Mouse (Mus musculus): ENCODE results near the gene Slc51b. TPM values are rescaled to one million over a fixed set of nuclear protein-coding genes. Genes with fewer than 3 reads are reported as not detected.

The Slc51b gene
- polyA plus RNA-seq (2015; fragmentation: Nextera tagmentation; extraction: Ambion mirVana) = not detected in 2 replicates

DNA sequence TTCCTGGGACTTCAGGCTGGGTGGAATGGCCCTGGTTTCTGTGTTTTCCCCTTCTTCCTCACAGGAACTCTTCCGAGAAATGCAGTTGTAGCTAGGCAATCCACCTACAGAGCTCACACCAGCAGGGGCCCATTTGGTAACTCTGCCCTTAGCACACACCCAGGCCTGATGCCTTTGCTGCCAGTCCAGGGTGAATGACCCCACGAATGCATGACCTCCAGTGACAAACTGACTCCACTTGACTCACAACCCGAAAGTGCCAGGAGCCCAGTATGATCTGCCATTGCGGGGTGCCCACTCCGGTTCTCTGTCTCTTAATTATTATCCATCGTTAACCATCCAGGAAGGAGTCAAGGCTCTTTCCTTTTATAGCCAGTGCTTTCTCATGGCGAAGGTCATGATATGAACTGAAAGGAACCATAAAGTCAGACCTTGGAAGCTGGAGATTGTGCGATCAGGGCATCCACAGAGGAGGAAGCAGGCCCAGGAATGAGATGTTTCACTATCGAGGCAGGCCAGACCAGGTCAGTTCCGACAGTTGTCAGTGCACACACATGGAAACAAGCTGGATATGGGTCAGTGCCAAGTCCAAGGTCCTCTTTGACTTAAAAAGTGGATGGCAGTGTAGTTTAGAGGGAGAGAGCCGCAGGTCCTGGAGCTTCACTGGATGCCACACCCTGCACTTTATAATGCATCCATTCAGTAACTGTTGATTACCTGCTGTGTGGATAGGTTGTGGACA lies at the start of gene Slc51b:
TSS of gene Slc51b (minus strand) at position 196 of the 742 bp plus-strand sequence.
- Histone ChIP-seq H3K9ac (replicated peaks; ENCODE audit: low read depth, low read length) (no peak within 1 kb of the TSS), H3K27me3 (replicated peaks; ENCODE audit: control insufficient read depth, insufficient read depth, low read length) (no peaks in the 10 kb centered on the region), H3K27ac (ENCODE audit: low read length) (no peak within 1 kb of the TSS), H3K4me1 (replicated peaks; ENCODE audit: control insufficient read depth, insufficient read depth, low read length) (no peaks in the 10 kb centered on the region), H3K36me3 (ENCODE audit: control insufficient read depth, insufficient read depth) (no peaks in the 10 kb centered on the region), H3K4me2 (ENCODE audit: low read length) (no peak within 1 kb of the TSS), H3K4me3 (replicated peaks; ENCODE audit: low read length) (no peak within 1 kb of the TSS), H3K9me3 (ENCODE audit: control insufficient read depth, low read length) (no peaks in the 10 kb centered on the region)
- 82% methylated on average over 11 of the region's 11 CpGs for WGBS
- ATAC-seq = no peak

DNA sequence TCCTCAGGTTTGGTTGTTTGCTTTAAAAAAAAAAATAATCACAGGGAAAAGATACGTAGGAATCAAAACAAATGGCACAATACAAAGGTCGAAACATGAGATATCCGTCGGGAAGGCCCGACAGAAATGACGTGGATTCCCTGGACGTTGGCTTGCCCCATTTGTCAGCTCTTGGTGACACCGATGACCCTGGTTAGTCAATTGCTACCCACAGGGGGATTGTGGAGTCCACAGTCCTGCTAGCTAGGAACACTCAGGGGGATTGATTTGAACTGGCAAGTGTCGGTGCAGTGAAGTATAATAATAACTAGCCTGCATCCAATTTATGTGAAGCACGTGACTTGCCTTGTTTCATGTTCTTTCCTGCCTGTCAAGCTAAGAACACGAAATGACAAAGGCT lies 44.9 kb upstream of the Slc51b start:
- H3K9ac ChIP-seq (replicated peaks; ENCODE audit: low read depth, low read length) = no peak overlapping the region
- H3K4me2 ChIP-seq (ENCODE audit: low read length) = no peak overlapping the region
- no peaks in the 10 kb centered on the region for H3K9me3 ChIP-seq (ENCODE audit: control insufficient read depth, low read length)
- 80% methylated on average over 11 of the region's 11 CpGs for WGBS
- H3K27ac ChIP-seq (ENCODE audit: low read length) = no peak overlapping the region
- ATAC-seq = no peak
- no peaks in the 10 kb centered on the region for H3K27me3 ChIP-seq (replicated peaks; ENCODE audit: control insufficient read depth, insufficient read depth, low read length)
- H3K4me3 ChIP-seq (replicated peaks; ENCODE audit: low read length) = no peak overlapping the region
- peaks cover 8% of the 10 kb centered on the region for H3K36me3 ChIP-seq (ENCODE audit: control insufficient read depth, insufficient read depth)
- H3K4me1 ChIP-seq (replicated peaks; ENCODE audit: control insufficient read depth, insufficient read depth, low read length) = peaks cover 3% of the 10 kb centered on the region

DNA sequence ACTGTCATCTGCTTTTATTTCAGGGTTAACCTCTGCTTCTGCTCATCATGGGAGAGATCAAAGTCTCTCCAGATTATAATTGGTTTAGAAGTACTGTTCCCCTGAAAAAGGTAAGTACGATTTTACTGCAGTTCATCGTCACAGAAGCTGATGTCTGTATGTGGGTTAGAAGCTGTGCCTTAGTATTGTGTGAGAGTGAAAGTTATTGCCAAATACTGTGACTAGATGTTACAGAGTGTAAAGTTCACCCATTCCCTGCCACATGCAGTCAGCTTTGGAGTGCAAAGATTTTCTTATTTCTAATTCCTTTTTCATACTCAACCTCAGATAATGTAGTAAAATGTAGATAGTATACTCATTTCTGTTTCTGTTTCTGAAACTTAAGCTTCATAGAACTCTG lies 42.5 kb upstream of the Slc51b start:
- ATAC-seq = no peak
- 92% methylated on average over 2 of the region's 2 CpGs for WGBS

DNA sequence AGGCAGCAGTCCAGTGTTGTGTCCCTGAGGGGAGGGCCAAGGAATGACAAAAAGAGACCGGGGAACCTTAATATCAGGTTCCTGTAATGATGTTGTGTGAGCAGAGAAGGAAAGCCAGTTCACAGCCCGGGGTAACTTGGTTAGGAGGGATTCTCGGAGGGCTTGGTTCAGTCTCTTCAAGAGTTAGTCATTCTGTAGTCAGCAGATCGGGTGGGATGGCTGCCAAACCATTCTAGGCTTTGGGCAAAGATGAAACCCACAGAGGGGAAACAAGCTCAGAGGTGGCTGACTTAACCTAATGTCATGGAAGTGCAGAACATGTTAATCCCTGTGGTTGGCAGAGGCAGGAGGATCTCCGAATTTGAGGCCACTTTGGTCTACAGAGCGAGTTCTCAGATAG lies 41.4 kb upstream of the Slc51b start:
- H3K27me3 ChIP-seq (replicated peaks; ENCODE audit: control insufficient read depth, insufficient read depth, low read length) = no peaks in the 10 kb centered on the region
- peaks cover 8% of the 10 kb centered on the region for H3K36me3 ChIP-seq (ENCODE audit: control insufficient read depth, insufficient read depth)
- H3K4me3 ChIP-seq (replicated peaks; ENCODE audit: low read length) = no peak overlapping the region
- no peak for ATAC-seq
- H3K4me1 ChIP-seq (replicated peaks; ENCODE audit: control insufficient read depth, insufficient read depth, low read length) = peaks cover 22% of the 10 kb centered on the region
- 94% methylated on average over 6 of the region's 6 CpGs for WGBS
- H3K9ac ChIP-seq (replicated peaks; ENCODE audit: low read depth, low read length) = no peak overlapping the region
- H3K4me2 ChIP-seq (ENCODE audit: low read length) = no peak overlapping the region
- no peak overlapping the region for H3K27ac ChIP-seq (ENCODE audit: low read length)
- H3K9me3 ChIP-seq (ENCODE audit: control insufficient read depth, low read length) = no peaks in the 10 kb centered on the region

More for the DNA sequence above, 42.5 kb upstream of the Slc51b start:
- Histone ChIP-seq H3K4me3 (replicated peaks; ENCODE audit: low read length) (no peak overlapping the region), H3K27ac (ENCODE audit: low read length) (no peak overlapping the region), H3K36me3 (ENCODE audit: control insufficient read depth, insufficient read depth) (peaks cover 8% of the 10 kb centered on the region), H3K4me2 (ENCODE audit: low read length) (no peak overlapping the region), H3K27me3 (replicated peaks; ENCODE audit: control insufficient read depth, insufficient read depth, low read length) (no peaks in the 10 kb centered on the region), H3K9me3 (ENCODE audit: control insufficient read depth, low read length) (no peaks in the 10 kb centered on the region), H3K4me1 (replicated peaks; ENCODE audit: control insufficient read depth, insufficient read depth, low read length) (peaks cover 19% of the 10 kb centered on the region), H3K9ac (replicated peaks; ENCODE audit: low read depth, low read length) (no peak overlapping the region)

DNA sequence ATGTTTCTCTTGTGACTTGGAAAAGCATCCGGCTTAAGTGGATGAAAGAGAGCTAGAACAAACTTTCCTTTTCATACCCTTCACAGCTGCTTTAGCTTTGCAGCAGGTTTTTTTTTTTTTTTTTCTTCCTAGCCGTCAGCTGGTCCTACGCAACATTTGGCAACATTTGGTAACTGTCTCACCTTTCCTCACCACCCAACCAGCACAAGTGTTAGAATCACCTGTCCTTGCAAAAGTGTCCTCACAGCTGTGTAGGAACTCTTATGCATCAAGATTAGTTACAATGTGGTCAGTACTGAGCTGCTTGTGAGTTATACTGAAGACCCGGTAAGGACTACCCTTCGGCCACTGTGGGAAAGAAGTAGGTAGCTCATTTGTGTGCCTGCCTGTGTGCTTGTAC lies 39.8 kb upstream of the Slc51b start:
- Histone ChIP-seq H3K36me3 (ENCODE audit: control insufficient read depth, insufficient read depth) (peaks cover 8% of the 10 kb centered on the region), H3K27me3 (replicated peaks; ENCODE audit: control insufficient read depth, insufficient read depth, low read length) (no peaks in the 10 kb centered on the region), H3K4me3 (replicated peaks; ENCODE audit: low read length) (no peak overlapping the region), H3K27ac (ENCODE audit: low read length) (no peak overlapping the region), H3K4me1 (replicated peaks; ENCODE audit: control insufficient read depth, insufficient read depth, low read length) (peaks cover 22% of the 10 kb centered on the region), H3K4me2 (ENCODE audit: low read length) (no peak overlapping the region), H3K9me3 (ENCODE audit: control insufficient read depth, low read length) (no peaks in the 10 kb centered on the region), H3K9ac (replicated peaks; ENCODE audit: low read depth, low read length) (no peak overlapping the region)
- ATAC-seq = no peak
- WGBS = 77% methylated on average over 5 of the region's 5 CpGs

DNA sequence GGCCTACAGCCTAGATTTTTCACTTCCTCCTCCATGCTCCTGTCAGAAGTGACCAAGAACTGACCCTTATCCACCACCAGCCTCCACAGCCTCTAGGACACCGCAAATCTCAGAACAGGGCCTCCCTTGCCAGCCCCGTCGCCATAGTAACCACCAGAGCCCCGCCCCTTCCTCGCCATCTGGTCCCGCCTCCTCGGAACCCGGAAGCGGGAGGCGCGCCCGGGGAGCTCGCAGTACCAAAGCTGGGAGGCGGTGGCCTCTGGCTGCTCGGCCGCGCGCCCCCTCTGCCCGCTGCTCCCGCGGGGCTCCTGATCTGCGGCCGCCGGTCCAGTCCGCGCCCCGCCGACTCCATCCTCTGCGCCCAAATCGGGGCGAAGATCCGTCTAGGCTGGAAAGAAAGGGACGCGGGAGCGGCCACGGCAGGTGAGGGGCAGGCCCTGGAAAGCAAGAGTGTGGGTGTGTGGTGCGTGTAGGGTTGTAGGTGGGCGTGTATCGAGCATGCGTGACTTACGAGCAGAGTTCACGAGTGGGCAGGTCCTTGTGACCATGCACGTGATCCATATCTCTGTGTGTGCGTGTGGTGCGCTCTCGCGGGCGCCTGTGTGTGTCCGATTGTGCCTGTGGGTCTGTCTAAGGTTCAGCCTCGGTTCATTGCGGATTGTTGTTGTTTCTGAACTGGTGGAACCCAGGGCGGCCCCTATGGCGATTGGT lies 38.1 kb upstream of the Slc51b start, which contains the start of gene Spg21:
TSS of gene Spg21 (plus strand) at position 216 of the 711 bp plus-strand sequence.
- Histone ChIP-seq H3K4me1 (replicated peaks; ENCODE audit: control insufficient read depth, insufficient read depth, low read length) (peaks cover 22% of the 10 kb centered on the region), H3K4me3 (replicated peaks; ENCODE audit: low read length) (peak within 1 kb of the TSS; percentile 58), H3K9me3 (ENCODE audit: control insufficient read depth, low read length) (no peaks in the 10 kb centered on the region), H3K27me3 (replicated peaks; ENCODE audit: control insufficient read depth, insufficient read depth, low read length) (no peaks in the 10 kb centered on the region), H3K36me3 (ENCODE audit: control insufficient read depth, insufficient read depth) (peaks cover 7% of the 10 kb centered on the region), H3K4me2 (ENCODE audit: low read length) (peak within 1 kb of the TSS; percentile 63), H3K27ac (ENCODE audit: low read length) (peak within 1 kb of the TSS; percentile 72), H3K9ac (replicated peaks; ENCODE audit: low read depth, low read length) (peak within 1 kb of the TSS; percentile 78)
- WGBS = under 1% methylated on average over 52 of the region's 53 CpGs
- peak; percentile 97 for ATAC-seq

DNA sequence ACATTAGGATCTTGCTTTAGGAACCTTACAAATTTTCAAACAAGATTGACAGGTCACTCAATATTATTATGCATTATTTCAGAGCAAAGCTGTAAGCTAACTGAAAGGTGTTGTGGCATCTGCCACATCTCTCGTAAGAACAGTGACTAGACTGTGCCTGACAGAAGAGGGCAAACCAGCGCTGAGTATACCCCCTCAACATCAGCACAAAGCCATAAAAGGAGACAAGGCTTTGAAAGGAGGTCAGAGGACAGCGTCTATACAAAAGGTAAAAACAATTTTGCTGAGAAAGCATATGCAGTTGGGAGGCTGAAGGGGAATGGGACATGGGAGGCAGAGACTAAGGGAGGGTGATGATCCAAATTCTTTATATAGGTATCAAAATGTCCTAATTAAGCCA lies 37.4 kb upstream of the Slc51b start:
- H3K9ac ChIP-seq (replicated peaks; ENCODE audit: low read depth, low read length) = no peak overlapping the region
- 0 out of 2 replicates have a peak, but pooled peaks have one; percentile 13 for ATAC-seq
- H3K27ac ChIP-seq (ENCODE audit: low read length) = peak overlapping the region; percentile 72
- H3K4me2 ChIP-seq (ENCODE audit: low read length) = peak overlapping the region; percentile 63
- H3K4me1 ChIP-seq (replicated peaks; ENCODE audit: control insufficient read depth, insufficient read depth, low read length) = peaks cover 22% of the 10 kb centered on the region
- H3K36me3 ChIP-seq (ENCODE audit: control insufficient read depth, insufficient read depth) = peaks cover 2% of the 10 kb centered on the region; the same call in 1 of the 2 replicates
- H3K27me3 ChIP-seq (replicated peaks; ENCODE audit: control insufficient read depth, insufficient read depth, low read length) = no peaks in the 10 kb centered on the region
- H3K4me3 ChIP-seq (replicated peaks; ENCODE audit: low read length) = peak overlapping the region; percentile 58
- H3K9me3 ChIP-seq (ENCODE audit: control insufficient read depth, low read length) = no peaks in the 10 kb centered on the region
- 37% methylated on average over 3 of the region's 3 CpGs for WGBS

DNA sequence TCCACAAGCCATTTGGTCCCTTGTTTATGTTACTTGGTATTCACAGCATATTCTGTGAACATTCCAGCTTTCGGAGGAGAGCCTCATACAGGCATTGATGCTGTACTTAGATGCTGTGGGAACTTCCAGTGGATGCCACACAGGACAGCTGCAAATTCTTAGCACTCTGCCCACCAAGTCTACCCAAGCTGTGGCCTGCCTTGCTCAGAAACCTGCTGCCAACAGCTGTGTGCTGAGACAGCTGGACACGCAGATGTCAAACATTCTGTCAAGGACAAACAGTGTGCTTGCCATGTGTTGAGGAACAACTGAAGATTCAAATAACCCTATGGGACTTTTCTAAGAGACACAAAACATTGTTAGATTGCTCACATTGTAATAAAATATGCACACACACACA lies 36.2 kb upstream of the Slc51b start:
- Histone ChIP-seq H3K4me3 (replicated peaks; ENCODE audit: low read length) (no peak overlapping the region), H3K27ac (ENCODE audit: low read length) (no peak overlapping the region), H3K36me3 (ENCODE audit: control insufficient read depth, insufficient read depth) (no peaks in the 10 kb centered on the region), H3K27me3 (replicated peaks; ENCODE audit: control insufficient read depth, insufficient read depth, low read length) (no peaks in the 10 kb centered on the region), H3K9me3 (ENCODE audit: control insufficient read depth, low read length) (no peaks in the 10 kb centered on the region), H3K9ac (replicated peaks; ENCODE audit: low read depth, low read length) (no peak overlapping the region), H3K4me2 (ENCODE audit: low read length) (no peak overlapping the region), H3K4me1 (replicated peaks; ENCODE audit: control insufficient read depth, insufficient read depth, low read length) (peaks cover 22% of the 10 kb centered on the region)
- WGBS = 86% methylated on average over 2 of the region's 2 CpGs
- ATAC-seq = no peak

DNA sequence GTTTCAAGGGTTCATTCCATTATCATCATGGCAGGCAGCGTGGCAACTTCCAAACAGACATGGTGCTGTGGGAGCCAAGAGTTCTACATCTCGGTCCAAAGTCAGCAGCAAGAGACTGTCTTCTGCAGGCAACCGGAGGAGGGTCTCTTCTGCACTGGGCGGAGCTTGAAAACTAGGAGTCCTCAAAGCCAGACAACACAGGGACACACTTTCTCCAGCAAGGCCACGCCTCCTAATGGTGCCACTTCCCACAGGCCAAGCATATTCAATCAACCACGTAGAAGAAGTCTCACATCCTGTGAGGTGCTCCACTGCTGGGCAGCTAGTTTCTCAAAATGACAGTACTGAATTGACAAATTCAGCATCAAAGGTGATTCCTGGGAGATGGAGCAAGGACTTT lies 25.2 kb upstream of the Slc51b start:
- 89% methylated on average over 6 of the region's 6 CpGs for WGBS
- no peak overlapping the region for H3K4me2 ChIP-seq (ENCODE audit: low read length)
- H3K36me3 ChIP-seq (ENCODE audit: control insufficient read depth, insufficient read depth) = peaks cover 33% of the 10 kb centered on the region
- no peak overlapping the region for H3K9ac ChIP-seq (replicated peaks; ENCODE audit: low read depth, low read length)
- no peak overlapping the region for H3K27ac ChIP-seq (ENCODE audit: low read length)
- H3K9me3 ChIP-seq (ENCODE audit: control insufficient read depth, low read length) = no peaks in the 10 kb centered on the region
- H3K4me1 ChIP-seq (replicated peaks; ENCODE audit: control insufficient read depth, insufficient read depth, low read length) = no peaks in the 10 kb centered on the region
- H3K27me3 ChIP-seq (replicated peaks; ENCODE audit: control insufficient read depth, insufficient read depth, low read length) = no peaks in the 10 kb centered on the region
- ATAC-seq = no peak
- H3K4me3 ChIP-seq (replicated peaks; ENCODE audit: low read length) = no peak overlapping the region

Data from forebrain, embryonic 16.5 days (tissue).